ENCODE assay signal across 20 mouse cellular contexts in genomic region chr1:185736773-185737172, GRCm38 (mm10).
"Had no signal": no experiment of that assay in that cellular context is flagged by ENCODE, and none has a peak within 500 bp of the region (broad histone marks: within the 10 kb centered on the region; RNA-seq: fewer than 3 reads in every experiment).

No protein-coding gene starts in this region.

- H3K4me2 ChIP-seq: kidney, embryonic 15.5 days; limb, embryonic 13.5 days; liver, embryonic 12.5 days; liver, embryonic 15.5 days; lung, embryonic 15.5 days; midbrain, embryonic 13.5 days; stomach, embryonic 15.5 days had no signal

- ATAC-seq: liver, embryonic 12.5 days; midbrain, embryonic 13.5 days had no signal

- H3K9me3 ChIP-seq: kidney, embryonic 15.5 days; limb, embryonic 10.5 days; limb, embryonic 13.5 days; liver, embryonic 12.5 days; liver, embryonic 15.5 days; lung, embryonic 15.5 days; midbrain, embryonic 10.5 days; midbrain, embryonic 13.5 days; stomach, embryonic 15.5 days had no signal

- H3K4me3 ChIP-seq: kidney, embryonic 15.5 days; limb, embryonic 10.5 days; limb, embryonic 13.5 days; liver, embryonic 12.5 days; liver, embryonic 15.5 days; lung, embryonic 15.5 days; megakaryocyte, embryonic 14.5 days; midbrain, embryonic 10.5 days; midbrain, embryonic 13.5 days; stomach, embryonic 15.5 days had no signal

- DNase-seq: kidney, adult 8-10 months; kidney, postnatal 10 days; kidney, postnatal 36 days; liver; lung, adult 18-20 months; lung, postnatal 10 days; lung, postnatal 36 days; right cerebral cortex, postnatal 14 days; right cerebral cortex, postnatal 4 days; thymus, postnatal 25 days had no signal

- H3K27me3 ChIP-seq: kidney, embryonic 15.5 days; limb, embryonic 13.5 days; liver, embryonic 12.5 days; liver, embryonic 15.5 days; lung, embryonic 15.5 days; megakaryocyte, embryonic 14.5 days; midbrain, embryonic 13.5 days; stomach, embryonic 15.5 days had no signal

- H3K36me3 ChIP-seq: kidney, embryonic 15.5 days; limb, embryonic 10.5 days; limb, embryonic 13.5 days; liver, embryonic 12.5 days; liver, embryonic 15.5 days; lung, embryonic 15.5 days; midbrain, embryonic 10.5 days; midbrain, embryonic 13.5 days; stomach, embryonic 15.5 days had no signal

- H3K4me1 ChIP-seq: kidney, embryonic 15.5 days; megakaryocyte, embryonic 14.5 days had no signal

- H3K27ac ChIP-seq: kidney, embryonic 15.5 days; limb, embryonic 10.5 days; limb, embryonic 13.5 days; liver, embryonic 12.5 days; liver, embryonic 15.5 days; lung, embryonic 15.5 days; midbrain, embryonic 10.5 days; midbrain, embryonic 13.5 days; stomach, embryonic 15.5 days had no signal

- H3K9ac ChIP-seq: kidney, embryonic 15.5 days; limb, embryonic 13.5 days; liver, embryonic 12.5 days; liver, embryonic 15.5 days; lung, embryonic 15.5 days; midbrain, embryonic 13.5 days; stomach, embryonic 15.5 days had no signal
